Mouse (Mus musculus) cerebellum, postnatal 10 days (tissue): ENCODE measurements around the gene Gimap7.

Source experiments
- DNase-seq, 2 experiments: peaks; one replicate each; pipeline ENCODE4 v3.0.0; 2021; ENCODE audit warnings: mixed read lengths in 2 of 2

Gene Gimap7

DNA sequence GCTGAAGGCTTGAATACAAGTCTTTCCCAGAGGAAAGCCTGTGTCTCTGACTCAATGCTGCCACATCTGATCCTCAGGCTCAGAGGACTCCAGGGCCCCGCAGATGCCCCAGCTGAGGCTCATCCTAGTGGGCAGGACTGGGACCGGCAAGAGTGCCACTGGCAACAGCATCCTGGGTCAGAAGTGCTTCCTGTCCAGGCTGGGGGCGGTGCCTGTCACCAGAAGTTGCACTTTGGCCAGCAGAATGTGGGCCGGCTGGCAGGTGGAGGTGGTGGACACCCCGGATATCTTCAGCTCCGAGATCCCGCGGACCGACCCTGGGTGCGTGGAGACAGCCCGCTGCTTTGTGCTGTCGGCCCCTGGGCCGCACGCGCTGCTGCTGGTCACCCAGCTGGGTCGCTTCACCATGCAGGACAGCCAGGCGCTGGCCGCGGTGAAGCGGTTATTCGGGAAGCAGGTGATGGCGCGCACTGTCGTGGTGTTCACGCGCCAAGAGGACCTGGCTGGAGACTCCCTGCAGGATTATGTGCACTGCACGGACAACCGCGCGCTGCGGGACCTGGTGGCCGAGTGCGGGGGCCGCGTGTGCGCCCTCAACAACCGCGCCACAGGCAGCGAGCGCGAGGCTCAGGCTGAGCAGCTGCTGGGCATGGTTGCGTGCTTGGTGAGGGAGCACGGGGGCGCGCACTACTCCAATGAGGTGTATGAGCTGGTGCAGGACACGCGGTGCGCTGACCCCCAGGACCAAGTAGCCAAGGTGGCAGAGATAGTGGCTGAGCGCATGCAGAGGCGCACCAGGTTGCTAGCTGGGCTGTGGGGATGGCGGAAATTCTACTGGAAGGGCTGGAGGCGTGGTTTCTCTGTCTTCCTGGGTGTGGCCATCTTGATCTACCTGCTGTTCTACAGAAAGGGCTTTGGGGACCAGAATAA is 24.3 kb downstream of the Gimap7 start:
- peak; percentile 31 for DNase-seq

DNA sequence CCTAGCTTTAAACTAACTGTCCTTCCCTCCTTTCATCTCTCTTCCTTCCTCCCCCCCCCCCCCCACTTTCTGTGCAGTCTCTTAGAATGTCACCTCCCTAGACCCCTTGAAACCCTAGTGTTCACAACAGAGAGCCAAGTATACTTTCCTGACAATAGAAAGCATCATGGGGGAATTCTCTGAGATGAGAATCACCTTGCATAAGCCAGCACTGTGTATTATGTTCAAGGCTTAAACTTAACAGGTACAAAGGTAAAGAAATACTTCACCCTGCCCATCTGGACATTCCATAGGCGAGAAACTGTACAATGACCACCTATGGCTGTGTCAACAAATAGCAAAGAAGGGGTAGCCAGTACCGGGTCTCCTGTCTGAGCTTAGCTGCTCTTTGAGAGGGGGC is 27.1 kb downstream of the Gimap7 start:
- DNase-seq = no peak

DNA sequence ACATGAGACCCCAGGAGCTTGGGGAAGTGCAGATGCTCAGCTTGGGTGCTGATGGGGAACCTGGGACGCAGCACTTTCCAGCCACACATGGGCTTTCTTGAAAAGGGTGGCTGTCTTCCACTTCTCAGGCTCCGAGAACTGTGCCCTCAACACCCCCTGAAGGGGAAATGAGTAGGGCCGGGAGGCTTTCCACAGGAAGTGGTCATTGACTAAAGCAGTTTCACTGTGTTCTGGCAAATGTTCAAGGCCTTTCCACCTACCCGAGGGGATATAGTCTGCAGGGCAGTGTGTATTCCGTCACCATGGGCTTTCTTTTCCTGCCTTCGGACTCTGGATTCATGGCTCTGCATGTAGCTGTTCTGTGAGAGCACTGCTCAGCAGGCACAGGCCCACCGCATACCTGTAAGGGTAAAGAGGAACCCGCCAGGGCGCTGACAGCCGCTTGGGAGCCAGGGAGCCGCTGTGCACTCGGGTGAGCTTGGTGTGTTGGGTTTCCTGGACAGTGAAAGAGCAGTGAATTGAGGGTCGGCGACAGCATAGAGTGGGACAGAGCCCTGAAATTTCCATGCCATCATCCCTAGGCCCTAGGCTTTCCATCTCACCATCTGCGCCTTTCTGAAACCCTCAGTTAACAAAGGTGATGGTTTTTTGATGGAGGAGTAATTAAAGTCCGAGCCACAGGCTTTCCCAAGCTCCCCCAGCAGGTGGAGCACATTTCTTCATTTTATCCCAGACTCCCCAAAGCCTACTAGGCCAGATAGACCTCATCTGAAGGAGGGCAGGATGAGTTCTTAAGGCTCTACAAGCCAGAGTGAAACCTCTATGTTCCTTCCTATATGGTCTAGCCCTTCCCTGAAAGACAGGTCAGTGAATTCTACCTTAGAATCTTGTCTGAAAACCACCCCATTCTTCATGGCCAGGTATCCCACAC is 27.8 kb downstream of the Gimap7 start, which contains the start of gene Gimap5:
Gimap5 (plus strand) TSS at position 239 of the 931 bp plus-strand sequence.
- peak; percentile 43 to 59 for DNase-seq

DNA sequence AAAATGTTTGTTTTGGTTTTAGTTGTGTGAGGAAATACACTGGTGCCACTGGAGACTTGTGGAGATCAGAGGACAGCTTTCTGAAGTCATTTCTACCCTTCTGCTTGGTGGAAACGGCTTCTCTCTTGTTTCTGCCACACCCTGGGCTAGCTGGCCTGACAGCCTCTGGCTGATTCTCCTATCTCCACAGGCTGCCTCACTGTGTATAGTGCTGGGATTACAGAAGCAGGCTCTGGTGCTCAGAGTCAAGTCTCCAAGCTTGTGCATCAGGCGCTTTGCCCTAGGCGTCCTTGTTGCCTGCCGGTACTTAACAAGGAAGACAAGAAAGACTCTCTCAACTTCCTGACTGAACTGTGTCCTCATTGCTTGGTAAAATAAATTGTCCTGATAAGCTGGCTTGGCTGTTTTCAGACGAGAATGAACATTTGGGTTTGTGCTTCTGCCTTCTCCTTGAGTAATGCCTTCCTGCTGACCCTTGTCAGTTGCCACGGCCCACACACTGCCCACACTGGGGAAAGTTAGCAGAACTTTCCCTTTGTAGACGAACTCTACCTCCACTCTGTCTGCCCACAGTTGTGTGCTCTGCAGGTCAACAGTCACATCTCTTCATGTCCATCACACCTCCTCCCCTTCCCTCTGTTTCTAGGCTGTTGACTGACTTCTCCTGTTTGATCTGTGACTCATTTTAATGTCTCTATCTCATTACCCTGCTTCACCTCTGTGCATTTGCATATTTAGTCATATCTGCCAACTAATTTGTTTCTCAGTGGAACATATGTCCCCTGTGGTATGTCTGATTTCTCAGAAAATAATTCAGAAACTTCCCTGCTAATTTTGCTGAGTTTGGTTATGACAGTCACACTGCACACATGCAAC is 28.9 kb downstream of the Gimap7 start:
- no peak for DNase-seq

DNA sequence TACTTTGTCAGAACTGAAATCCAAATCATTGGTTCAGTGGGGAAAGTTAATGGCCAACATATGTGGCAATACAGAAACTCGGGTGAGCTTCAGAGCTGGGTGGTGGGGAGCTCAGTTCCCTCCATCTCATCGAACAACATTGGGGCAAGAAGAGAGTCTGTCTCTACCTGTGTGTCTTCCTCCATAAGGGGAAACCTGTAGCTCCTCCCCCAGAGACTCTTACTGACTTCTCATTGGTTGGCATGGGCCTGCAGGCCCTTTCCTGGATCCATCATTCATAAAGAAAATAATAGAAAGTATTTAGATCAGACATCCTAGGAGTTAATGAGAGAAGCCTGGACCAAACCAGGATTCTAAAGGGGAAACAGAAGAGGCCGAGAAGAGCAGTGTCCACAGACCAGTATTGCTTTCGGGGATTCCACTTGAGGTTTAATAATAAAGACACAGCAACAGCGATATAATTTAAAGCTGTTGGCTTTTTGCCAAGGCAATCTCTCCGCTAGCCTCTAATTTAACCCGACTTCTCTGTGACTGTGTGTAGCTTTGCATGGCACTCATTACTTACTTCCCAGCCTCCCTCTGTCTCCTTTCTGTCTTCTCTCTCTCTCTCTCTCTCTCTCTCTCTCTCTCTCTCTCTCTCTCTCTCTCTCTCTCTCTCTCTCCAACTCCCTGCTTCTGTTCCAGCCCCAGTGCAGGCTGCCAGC is 45.3 kb downstream of the Gimap7 start:
- no peak for DNase-seq

DNA sequence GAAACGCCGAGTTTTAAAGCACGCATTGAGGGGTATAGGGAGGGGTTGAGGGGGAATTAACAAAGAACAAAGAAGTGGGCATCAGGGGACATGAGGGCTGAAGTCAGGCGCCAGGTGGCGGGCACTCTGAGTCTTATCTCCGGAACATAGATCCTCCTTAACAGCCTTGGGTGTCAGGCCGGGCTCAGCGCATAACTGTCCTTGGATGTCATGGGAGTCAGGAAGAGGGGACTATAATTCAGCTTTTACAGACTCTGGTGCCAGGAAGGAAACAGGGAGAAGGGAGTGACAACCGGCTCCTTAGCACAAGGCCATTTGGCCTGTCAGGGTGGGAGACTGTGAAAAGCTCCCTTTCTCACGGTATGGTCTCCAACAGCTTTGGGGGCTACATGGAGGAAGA is 46.1 kb downstream of the Gimap7 start:
- DNase-seq = no peak

DNA sequence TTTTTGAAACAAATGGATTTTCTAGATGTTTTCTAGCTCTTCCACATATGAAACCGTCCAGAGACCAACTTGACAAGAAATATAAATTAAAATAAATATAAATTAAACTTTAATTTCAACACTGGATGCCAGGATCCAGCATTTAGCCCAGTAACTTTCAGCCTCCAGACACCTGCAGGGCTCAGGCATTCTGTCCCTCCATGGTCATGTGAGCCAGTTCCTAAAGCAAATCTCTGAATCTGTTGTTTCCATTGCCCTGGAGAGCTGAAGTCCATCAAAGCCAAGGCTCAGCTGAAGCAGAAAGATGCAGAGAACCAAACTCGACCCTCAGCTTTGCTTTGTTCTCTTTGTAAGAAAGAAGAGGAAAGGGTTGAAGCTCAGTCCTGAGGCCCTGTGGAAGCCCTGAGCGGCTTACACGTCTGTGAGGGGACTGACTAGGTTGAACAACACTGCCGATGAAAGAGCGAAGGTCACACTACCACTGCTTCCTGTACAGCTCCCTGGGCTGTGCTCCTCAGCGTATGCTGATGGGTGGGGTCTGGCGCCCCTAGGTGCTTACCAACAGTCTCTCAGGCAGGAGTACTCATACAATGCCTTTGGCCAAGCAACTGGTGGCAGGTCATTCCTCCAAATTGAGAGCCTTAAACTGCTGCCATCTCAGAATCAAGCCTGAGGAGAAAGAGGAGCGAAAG is 49.9 kb downstream of the Gimap7 start:
- no peak for DNase-seq

DNA sequence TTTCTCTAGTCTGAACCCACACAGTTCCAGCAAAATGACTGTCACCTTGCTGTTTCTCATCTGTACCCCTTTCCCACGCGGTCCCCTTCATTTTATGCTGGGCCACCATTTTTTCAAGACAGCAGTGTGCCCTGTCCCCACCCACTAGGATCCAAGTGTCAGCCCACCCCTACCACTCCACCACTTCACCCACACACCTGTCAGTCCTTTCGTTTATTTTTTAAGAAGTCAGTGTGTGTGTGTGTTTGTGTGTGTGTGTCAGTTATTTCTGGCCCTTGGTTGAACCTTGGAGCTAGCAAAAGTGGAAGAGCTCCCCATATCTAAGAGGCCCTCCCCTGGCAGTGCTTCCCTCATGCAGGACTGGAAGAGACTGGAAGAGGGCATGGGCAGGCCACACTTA is 50.5 kb downstream of the Gimap7 start:
- DNase-seq = no peak

DNA sequence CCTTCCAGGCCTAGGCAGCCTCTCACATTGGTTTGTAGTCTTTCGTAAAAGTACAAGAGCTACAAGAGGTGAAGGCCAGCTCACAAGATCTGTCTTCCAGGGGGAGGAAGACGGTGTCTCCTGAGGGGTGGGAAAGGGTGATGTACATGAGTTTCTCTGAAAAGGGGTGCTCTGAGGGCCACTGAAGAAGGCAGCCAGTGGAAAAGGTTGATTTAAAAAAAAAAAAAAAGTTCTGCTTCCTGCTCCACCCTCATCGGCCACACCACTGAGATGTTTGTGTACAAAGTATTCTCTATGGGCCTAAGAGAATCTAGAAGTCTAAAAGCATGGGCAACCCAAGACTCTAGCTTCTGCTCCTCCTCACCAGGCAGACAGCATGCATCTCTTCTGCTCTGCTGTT is 52.3 kb downstream of the Gimap7 start, which contains the start of gene Gimap3:
Gimap3 (minus strand) TSS at position 156 of the 400 bp plus-strand sequence.
- DNase-seq = no peak

DNA sequence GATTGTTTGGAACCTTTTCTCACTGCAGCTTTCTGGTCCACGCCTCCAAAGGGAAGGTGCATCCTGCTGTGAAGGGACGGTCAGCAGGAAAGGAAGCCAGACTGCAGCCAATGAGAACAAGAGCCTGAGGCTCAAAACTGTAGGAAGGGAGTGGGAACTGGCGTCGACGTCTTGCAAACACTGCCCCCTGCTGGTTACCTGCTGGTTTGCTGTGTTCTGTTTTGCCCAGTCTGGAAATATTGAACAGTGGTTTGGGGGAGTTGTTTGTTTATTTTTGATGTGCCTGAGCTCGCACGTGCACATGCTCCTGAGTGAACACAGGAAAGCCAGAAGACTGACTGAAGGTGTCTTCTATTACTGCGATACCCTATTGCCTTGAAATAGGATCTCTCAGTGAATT is 53.6 kb downstream of the Gimap7 start:
- peak; percentile 90 to 93 for DNase-seq
